Mouse (Mus musculus): ENCODE data around the gene Cabin1.

- no peak for TF ChIP-seq POLR2A (IDR thresholded peaks at IDR 0.05; ENCODE audit: low read depth, low read length)
- TF ChIP-seq CTCF (IDR thresholded peaks at IDR 0.05; ENCODE audit: extremely low read depth, insufficient read depth, insufficient read length, insufficient replicate concordance), result no peak
Observed at GRCm38 (mm10) chr10:75648091-75648490, 116.0 kb downstream of the Cabin1 start.

Data from spleen, adult 2 months (tissue).